Mouse (Mus musculus) left cerebral cortex, postnatal 14 days (tissue): ENCODE results near the gene Grm7. TPM values are rescaled to one million over a fixed set of nuclear protein-coding genes. Genes with fewer than 3 reads are reported as not detected.

Experiments
- DNase-seq, 2 experiments: peaks; one replicate each; pipeline ENCODE4 v3.0.0; 2021 to 2022; ENCODE audit warnings: low spot score in 2 of 2, mixed read lengths in 1 of 2
- intact Hi-C: fragments of 180-260 bp; cut with DNase I; formaldehyde crosslinking; loops from one replicate; pipeline ENCODE4 v1.15.1; 2025
- total RNA-seq, 2 experiments: library from RNA; stranded (reverse); gene quantifications; 2 replicates each; pipeline ENCODE4 v1.2.3; 2021

The Grm7 gene
- total RNA-seq, 2 experiments from 2014 or later, result 79.0 to 85.1 TPM

- no peak for DNase-seq
- intact Hi-C loops, result no loop called here
Observed at GRCm38 (mm10) chr6:111499542-111499941, 854.2 kb downstream of the Grm7 start.

DNA sequence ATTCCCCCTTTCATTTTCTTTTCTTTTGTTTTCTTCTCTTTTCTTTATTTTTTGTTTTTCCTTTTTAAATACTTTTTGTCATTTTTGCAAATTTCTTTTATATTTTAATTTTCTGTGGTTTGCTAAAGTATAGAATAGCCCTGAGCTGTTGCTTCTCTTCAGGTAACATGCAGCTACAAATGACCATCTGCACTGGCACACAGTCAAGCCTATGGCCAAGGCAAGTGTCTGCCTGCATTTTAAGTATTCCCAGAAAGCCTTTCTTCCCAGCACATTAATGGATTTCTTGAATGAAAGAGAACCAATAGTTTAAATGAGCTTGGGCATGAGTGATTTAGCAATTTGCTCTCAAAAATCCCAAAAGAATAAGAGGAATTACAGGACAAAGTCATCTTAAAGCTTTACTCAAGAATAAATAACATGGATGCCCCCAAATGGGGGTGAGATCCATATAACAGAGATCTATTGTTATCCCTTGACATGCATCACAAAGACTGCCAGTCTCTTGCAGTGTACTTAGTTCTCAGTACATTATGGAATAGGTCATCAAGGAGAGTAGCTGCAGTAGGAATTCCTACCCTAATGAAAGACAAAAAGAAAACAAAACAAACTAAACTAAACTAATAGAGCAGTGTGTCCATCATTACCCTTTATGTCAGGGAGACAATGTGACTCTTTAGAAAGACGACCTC is 865.5 kb downstream of the Grm7 start:
- intact Hi-C loops, result no loop called here
- DNase-seq, result no peak

- intact Hi-C loops, result no loop called here
- DNase-seq, result peak in 1 of 2 experiments; percentile 30
Observed at GRCm38 (mm10) chr6:111512359-111512758, 867.0 kb downstream of the Grm7 start.

DNA sequence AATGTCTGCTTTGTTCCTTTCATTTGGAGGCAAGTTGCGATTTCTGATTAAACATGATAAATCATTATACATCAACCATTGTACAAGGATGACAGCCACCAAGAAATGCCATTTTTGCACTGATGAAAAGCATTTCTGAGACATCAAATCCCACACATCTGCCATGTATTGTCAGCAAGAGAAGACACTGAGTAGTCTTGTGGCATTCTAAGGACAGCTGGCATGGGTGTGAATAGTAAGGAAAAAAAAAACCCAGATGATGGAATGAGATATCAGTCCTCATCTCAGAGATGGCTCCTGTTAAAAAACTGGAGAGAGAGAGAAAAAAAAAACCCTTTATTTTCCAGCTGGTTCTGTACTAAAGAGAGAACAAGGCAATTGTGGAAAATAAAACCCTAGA is 875.8 kb downstream of the Grm7 start:
- no peak for DNase-seq
- intact Hi-C loops, result no loop called here

GRCm38 (mm10) chr6:111522122-111522521 is 876.7 kb downstream of the Grm7 start:
- no peak for DNase-seq
- intact Hi-C loops, result no loop called here

DNA sequence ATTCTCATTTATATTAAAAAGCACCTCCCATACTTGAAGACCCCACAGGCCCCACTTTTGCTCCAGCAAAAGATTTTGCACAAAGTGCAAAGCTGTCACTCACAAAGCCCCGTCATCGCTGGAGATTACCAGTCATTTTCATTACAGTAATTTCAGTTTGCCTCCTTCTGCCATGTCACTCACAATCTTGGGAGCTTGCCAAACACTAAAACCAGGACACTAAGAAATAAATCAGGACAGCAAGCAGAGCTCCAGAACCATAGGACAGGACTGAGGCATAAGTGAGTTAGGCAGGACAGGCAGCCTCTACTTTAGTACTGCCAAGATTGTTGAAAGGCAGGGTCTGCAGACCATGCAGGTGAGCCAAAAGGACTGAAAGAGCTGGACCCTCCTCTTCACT is 884.6 kb downstream of the Grm7 start:
- intact Hi-C loops, result no loop called here
- peak in 1 of 2 experiments; percentile 20 for DNase-seq

GRCm38 (mm10) chr6:111558588-111558987 is 913.2 kb downstream of the Grm7 start:
- peak; percentile 8 to 19 for DNase-seq
- intact Hi-C loops, result no loop called here

DNA sequence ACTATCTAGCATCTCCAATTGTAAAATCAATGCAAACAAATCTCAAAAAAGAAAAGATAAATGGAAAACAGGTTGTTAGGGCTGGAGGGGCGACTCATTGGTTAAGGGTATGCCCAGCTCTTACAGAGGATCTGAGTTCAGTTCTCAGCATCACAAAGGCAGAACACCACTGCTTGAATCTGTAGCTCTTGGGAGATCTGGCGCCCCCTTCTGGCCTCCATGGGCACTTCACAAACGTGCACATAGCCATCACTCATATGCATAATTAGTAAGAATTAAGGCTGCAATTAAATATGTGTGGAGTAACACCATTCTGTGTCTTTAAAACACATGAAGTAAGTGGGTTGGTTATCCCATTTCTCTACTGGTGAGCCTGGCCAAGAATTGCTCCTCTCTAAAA is 914.1 kb downstream of the Grm7 start:
- no peak for DNase-seq
- intact Hi-C loops, result no loop called here

DNA sequence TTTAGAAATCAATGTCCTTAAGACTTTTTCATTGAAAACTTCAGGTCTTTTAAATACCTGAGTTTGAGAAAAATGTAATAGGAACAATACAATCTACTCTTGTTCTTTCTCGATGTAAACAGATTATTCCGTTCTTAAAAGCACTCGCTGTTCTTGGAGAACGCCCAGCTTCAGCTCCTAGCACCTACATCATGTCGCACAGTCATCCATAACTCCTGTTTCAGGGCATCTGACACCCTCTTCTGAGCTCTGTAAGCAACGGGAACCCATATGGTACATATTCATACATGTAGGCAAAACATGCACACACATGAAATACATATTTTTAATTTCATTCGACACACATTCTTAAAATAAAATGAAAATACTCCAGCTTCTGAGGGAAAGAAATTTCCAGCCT is 916.0 kb downstream of the Grm7 start:
- DNase-seq, result peak in 1 of 2 experiments; percentile 23

DNA sequence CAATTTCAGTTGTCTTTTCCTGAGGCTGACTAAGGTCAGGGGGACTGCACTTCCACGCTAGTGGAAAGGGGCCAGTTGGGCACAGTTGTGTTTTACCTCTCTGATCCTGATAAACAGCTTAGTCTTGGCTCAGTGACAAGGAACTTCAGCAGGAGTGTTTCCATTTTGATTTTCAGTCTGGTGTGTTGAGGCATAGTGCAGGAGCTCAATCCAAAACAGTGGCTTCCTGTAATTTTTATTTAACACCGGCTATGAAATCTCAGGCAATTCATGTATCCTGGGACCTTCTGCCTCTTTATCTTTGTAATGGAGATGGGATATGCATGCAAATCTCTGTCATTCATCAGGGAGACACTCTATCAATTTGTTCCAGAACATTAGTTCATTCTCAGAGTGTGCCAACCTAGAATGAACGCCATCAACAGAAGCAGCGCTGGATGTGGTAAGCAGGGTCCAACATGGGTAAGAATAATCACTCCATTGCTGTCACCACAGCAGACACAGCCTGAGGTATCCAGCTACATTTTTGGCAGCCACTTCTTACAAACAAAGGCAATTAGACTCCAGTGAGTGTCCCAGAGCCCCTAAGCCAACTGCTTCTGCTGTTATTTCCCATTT is 926.2 kb downstream of the Grm7 start:
- DNase-seq, result no peak
- intact Hi-C loops, result no loop called here

More for the DNA sequence above, 916.0 kb downstream of the Grm7 start:
- intact Hi-C loops, result no loop called here

GRCm38 (mm10) chr6:111584851-111585250 is 939.5 kb downstream of the Grm7 start:
- intact Hi-C loops, result no loop called here
- no peak for DNase-seq

- intact Hi-C loops, result no loop called here
- DNase-seq, result peak; percentile 8 to 54
Observed at GRCm38 (mm10) chr6:111587572-111587971, 942.2 kb downstream of the Grm7 start.

GRCm38 (mm10) chr6:111601892-111602654 is 956.7 kb downstream of the Grm7 start:
- peak; percentile 33 to 74 for DNase-seq
- intact Hi-C loops, result no loop called here

- no peak for DNase-seq
- intact Hi-C loops, result no loop called here
Observed at GRCm38 (mm10) chr6:111610396-111610795, 965.0 kb downstream of the Grm7 start.

- intact Hi-C loops, result no loop called here
- no peak for DNase-seq
Observed at GRCm38 (mm10) chr6:111613834-111614233, 968.5 kb downstream of the Grm7 start.
